Mouse (Mus musculus) hindbrain, embryonic 11.5 days (tissue): ENCODE data around the gene Tmprss12. TPM values are rescaled to one million over a fixed set of nuclear protein-coding genes. Genes with fewer than 3 reads are reported as not detected.

Source experiments
- ATAC-seq: fragments of 200-750 bp; cut with Nextera tagmentation; 2 replicates; pipeline ENCODE4 v1.8.0; 2017; ENCODE audit warnings: mild to moderate bottlenecking, moderate TSS enrichment, moderate library complexity; ENCODE audit not compliant: low FRiP score
- DNase-seq: peaks from one replicate; pipeline ENCODE4 v3.0.0-alpha.2; 2015; ENCODE audit warnings: low spot score
- H3K27ac ChIP-seq: fragments of 300-500 bp; sonication (generic); 2 replicates; pipeline ENCODE4 v1.5.1; 2014; ENCODE audit warnings: mild to moderate bottlenecking, low read depth, low read length
- H3K27me3 ChIP-seq: fragments of 300-500 bp; sonication (generic); 2 replicates; pipeline ENCODE4 v1.6.1; 2014; ENCODE audit warnings: mild to moderate bottlenecking, low read length, moderate library complexity, mixed read lengths; ENCODE audit not compliant: control insufficient read depth, insufficient read depth
- H3K36me3 ChIP-seq: fragments of 300-500 bp; sonication (generic); 2 replicates; pipeline ENCODE4 v1.6.1; 2014; ENCODE audit warnings: mild to moderate bottlenecking, low read length, moderate library complexity, mixed read lengths; ENCODE audit not compliant: control insufficient read depth, insufficient read depth
- H3K4me1 ChIP-seq: fragments of 300-500 bp; sonication (generic); replicated peaks from 2 replicates; pipeline ENCODE4 v1.6.1; 2014; ENCODE audit warnings: low read length, mixed read lengths; ENCODE audit not compliant: control insufficient read depth, insufficient read depth
- H3K4me2 ChIP-seq: fragments of 300-500 bp; sonication (generic); replicated peaks from 2 replicates; pipeline ENCODE4 v1.6.1; 2014; ENCODE audit warnings: mild to moderate bottlenecking, low read depth, low read length
- H3K4me3 ChIP-seq: fragments of 300-500 bp; sonication (generic); 2 replicates; pipeline ENCODE4 v1.5.1; 2014; ENCODE audit warnings: low read depth, low read length
- H3K9ac ChIP-seq: fragments of 300-500 bp; sonication (generic); 2 replicates; pipeline ENCODE4 v1.6.1; 2014; ENCODE audit warnings: low read depth, low read length
- H3K9me3 ChIP-seq: fragments of 300-500 bp; sonication (generic); 2 replicates; pipeline ENCODE4 v1.6.1; 2016; ENCODE audit warnings: low read length; ENCODE audit not compliant: control insufficient read depth
- WGBS: fragments of 180-500 bp; shearing (Covaris S2); extraction: QIAGEN DNeasy Blood & Tissue Kit; methylation state at CpG from one replicate; pipeline ENCODE4 v1.1.7; 2014; 5-methylcytosine and 5-hydroxymethylcytosine counted together
- polyA plus RNA-seq: library from polyadenylated mRNA; unstranded; fragments of >200 nt; fragmentation: Nextera tagmentation; extraction: Ambion mirVana; gene quantifications from 2 replicates; pipeline ENCODE4 v1.2.1, GENCODE M21; 2014

Gene Tmprss12
- not detected in 2 replicates for polyA plus RNA-seq

- no peak within 1 kb of the TSS for H3K4me3 ChIP-seq
- H3K4me2 ChIP-seq = no peak within 1 kb of the TSS
- H3K36me3 ChIP-seq = no peaks in the 10 kb centered on the region
- DNase-seq (no peak), ATAC-seq (no peak)
- H3K27ac ChIP-seq = no peak within 1 kb of the TSS
- WGBS = 97% methylated on average over 20 of the region's 20 CpGs
- H3K9me3 ChIP-seq = no peaks in the 10 kb centered on the region
- no peak within 1 kb of the TSS for H3K9ac ChIP-seq
- H3K4me1 ChIP-seq = no peaks in the 10 kb centered on the region
- H3K27me3 ChIP-seq = no peaks in the 10 kb centered on the region
These were observed at the start of gene Tmprss12 for GRCm38 (mm10) chr15:100280626-100281025. TSS of gene Tmprss12 (plus strand) at chr15:100280837.

GRCm38 (mm10) chr15:100231616-100232525 is 48.8 kb upstream of the Tmprss12 start:
- Histone ChIP-seq H3K9me3 (no peaks in the 10 kb centered on the region), H3K36me3 (0 out of 2 replicates have a peak, but pooled peaks cover 2% of the 10 kb centered on the region), H3K4me1 (no peaks in the 10 kb centered on the region), H3K27ac (no peak overlapping the region), H3K27me3 (no peaks in the 10 kb centered on the region), H3K4me3 (no peak overlapping the region), H3K9ac (no peak overlapping the region), H3K4me2 (no peak overlapping the region)
- ATAC-seq = no peak
- no peak for DNase-seq
- 92% methylated on average over 14 of the region's 14 CpGs for WGBS

DNA sequence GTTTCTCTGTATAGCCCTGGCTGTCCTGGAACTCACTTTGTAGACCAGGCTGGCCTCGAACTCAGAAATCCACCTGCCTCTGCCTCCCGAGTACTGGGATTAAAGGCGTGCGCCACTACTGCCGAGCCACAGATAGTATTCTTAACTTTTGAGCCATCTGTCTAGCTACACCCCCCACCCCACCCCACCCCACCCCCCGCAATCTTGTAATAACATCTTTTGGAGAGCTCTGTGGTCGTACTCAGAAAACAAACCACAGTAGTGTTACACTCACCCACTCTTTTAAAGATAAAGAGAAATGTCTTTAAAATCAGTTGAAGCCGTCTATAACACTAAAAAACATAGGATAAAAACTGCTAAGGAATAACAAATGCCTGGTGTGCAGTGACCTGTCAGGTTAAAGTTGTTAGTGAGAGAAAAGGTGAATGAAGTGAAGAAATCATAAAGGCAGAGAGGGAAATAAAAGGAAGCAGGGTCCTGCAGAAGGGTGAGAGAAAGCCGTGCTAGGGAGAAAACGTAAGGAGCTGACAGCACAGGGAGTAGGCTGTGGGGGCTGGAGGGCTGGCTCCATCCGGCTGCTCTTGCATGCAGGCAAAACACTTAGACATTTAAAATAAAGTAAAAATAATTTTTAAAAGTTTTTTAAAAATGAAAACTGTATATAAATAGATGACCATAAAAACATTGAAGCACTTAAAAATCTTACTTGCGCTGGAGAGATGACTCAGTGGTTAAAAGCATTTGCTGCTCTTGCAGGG is 45.2 kb upstream of the Tmprss12 start:
- ATAC-seq = no peak
- no peaks in the 10 kb centered on the region for H3K4me1 ChIP-seq

GRCm38 (mm10) chr15:100236952-100237351 is 43.7 kb upstream of the Tmprss12 start:
- Histone ChIP-seq H3K9me3 (no peaks in the 10 kb centered on the region), H3K4me1 (no peaks in the 10 kb centered on the region), H3K36me3 (0 out of 2 replicates have a peak, but pooled peaks cover 2% of the 10 kb centered on the region), H3K27ac (no peak overlapping the region), H3K4me3 (no peak overlapping the region), H3K9ac (no peak overlapping the region), H3K4me2 (no peak overlapping the region), H3K27me3 (no peaks in the 10 kb centered on the region)
- no peak for DNase-seq
- 94% methylated on average over 6 of the region's 6 CpGs for WGBS
- no peak for ATAC-seq

More for the DNA sequence above, 45.2 kb upstream of the Tmprss12 start:
- H3K9me3 ChIP-seq = no peaks in the 10 kb centered on the region
- H3K27me3 ChIP-seq = no peaks in the 10 kb centered on the region
- no peak overlapping the region for H3K4me2 ChIP-seq
- WGBS = 95% methylated on average over 12 of the region's 12 CpGs
- H3K4me3 ChIP-seq = no peak overlapping the region
- DNase-seq = no peak
- 0 out of 2 replicates have a peak, but pooled peaks cover 2% of the 10 kb centered on the region for H3K36me3 ChIP-seq
- H3K9ac ChIP-seq = no peak overlapping the region
- no peak overlapping the region for H3K27ac ChIP-seq

GRCm38 (mm10) chr15:100241780-100242179 is 38.9 kb upstream of the Tmprss12 start:
- DNase-seq (no peak), ATAC-seq (no peak)
- 99% methylated on average over 6 of the region's 6 CpGs for WGBS
- Histone ChIP-seq H3K4me3 (no peak overlapping the region), H3K4me2 (no peak overlapping the region), H3K9ac (no peak overlapping the region), H3K4me1 (no peaks in the 10 kb centered on the region), H3K27me3 (no peaks in the 10 kb centered on the region), H3K9me3 (no peaks in the 10 kb centered on the region), H3K27ac (no peak overlapping the region), H3K36me3 (no peaks in the 10 kb centered on the region)

DNA sequence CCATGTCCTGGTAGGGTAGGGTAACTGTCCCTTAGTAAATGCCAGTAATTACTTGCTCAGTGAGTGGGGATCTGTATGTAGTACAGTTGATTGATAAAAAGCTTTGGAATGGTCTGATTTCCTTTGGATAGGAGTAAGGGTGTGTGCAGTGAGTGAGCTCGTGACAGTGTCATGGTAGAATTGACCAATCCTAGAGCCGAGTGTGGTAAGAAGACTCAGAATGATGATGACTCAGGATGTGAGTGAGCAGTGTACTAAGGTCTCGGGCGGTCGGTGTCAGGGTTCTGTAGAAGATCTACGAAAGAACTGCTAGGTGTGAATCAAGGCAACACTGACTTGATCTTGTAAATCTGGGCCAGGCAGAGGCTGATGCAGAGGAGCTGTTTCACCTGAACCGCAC is 34.7 kb upstream of the Tmprss12 start:
- Histone ChIP-seq H3K4me1 (no peaks in the 10 kb centered on the region), H3K4me2 (no peak overlapping the region), H3K9me3 (no peaks in the 10 kb centered on the region), H3K27ac (no peak overlapping the region), H3K27me3 (no peaks in the 10 kb centered on the region), H3K9ac (no peak overlapping the region), H3K36me3 (no peaks in the 10 kb centered on the region), H3K4me3 (no peak overlapping the region)
- ATAC-seq = no peak
- WGBS = 93% methylated on average over 7 of the region's 7 CpGs
- DNase-seq = no peak

DNA sequence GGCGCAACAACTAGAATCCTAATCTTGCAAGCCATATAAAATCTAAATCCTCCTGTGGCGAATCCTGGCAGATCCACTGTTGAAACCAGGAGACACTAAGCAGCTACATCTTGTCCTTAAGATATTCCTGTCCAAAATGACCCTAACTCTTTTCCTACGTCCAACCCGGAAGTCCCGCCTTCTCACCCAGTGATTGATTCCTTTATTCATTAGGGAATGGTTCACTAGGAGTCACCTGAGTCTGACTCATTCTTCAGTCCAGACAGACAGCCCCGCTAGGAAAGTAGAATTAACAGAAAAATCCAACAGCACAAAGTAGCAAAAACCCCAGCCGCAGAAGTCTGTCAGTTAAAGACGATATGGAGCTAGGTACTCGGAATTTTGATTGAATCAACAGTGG is 33.3 kb upstream of the Tmprss12 start:
- H3K27me3 ChIP-seq = no peaks in the 10 kb centered on the region
- no peaks in the 10 kb centered on the region for H3K9me3 ChIP-seq
- ATAC-seq (no peak), DNase-seq (no peak)
- H3K36me3 ChIP-seq = peaks cover 3% of the 10 kb centered on the region; the same call in 1 of the 2 replicates
- no peak overlapping the region for H3K4me3 ChIP-seq
- no peak overlapping the region for H3K4me2 ChIP-seq
- no peak overlapping the region for H3K9ac ChIP-seq
- no peak overlapping the region for H3K27ac ChIP-seq
- WGBS = 93% methylated on average over 9 of the region's 9 CpGs
- no peaks in the 10 kb centered on the region for H3K4me1 ChIP-seq

DNA sequence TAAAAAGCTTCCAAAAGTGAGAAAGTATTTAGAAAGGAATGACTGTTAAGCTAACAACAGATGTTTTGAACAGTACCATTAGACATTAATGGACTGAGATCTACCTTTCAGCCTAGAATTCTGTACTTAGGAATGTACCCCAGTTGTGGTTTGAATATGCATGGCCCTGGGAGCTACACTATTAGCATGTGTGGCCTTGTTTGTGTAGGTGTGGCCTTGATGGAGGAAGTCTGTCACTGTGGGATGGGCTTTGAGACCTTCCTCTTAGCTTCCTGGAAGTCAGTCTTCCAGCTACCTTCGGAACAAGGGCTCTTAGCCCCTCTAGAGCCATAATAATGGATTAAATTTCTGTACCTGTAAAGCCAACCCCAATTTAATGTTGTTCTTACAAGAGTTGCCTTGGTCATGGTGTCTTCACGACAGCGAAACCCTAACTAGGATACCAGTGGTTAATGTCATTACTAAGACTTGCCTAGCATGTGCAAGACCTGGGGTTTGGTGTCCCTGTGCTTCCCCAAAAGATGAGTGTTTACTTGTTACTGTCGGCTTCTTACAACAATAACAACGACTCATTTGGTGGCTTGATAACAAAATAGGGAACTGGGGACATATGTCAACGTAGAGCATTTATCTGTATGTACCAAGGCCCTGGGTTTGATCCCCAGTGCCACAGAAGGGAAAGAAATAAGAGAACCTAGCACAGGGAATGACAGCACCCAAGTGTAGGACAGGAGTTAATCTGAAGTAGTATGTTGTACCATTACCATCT is 31.8 kb upstream of the Tmprss12 start:
- no peaks in the 10 kb centered on the region for H3K27me3 ChIP-seq
- H3K4me3 ChIP-seq = no peak overlapping the region
- no peak for ATAC-seq
- DNase-seq = no peak
- WGBS = 95% methylated on average over 6 of the region's 6 CpGs
- H3K4me2 ChIP-seq = no peak overlapping the region
- H3K36me3 ChIP-seq = peaks cover 5% of the 10 kb centered on the region; the same call in 1 of the 2 replicates
- no peak overlapping the region for H3K9ac ChIP-seq
- H3K4me1 ChIP-seq = no peaks in the 10 kb centered on the region
- no peak overlapping the region for H3K27ac ChIP-seq
- H3K9me3 ChIP-seq = no peaks in the 10 kb centered on the region
